Mouse (Mus musculus): Measurements from ENCODE around the gene Ttc17. TPM values are rescaled to one million over a fixed set of nuclear protein-coding genes. Genes with fewer than 3 reads are reported as not detected.
A peak's percentile ranks its signal among the peaks of the same experiment; 100 is the strongest.

Gene Ttc17
- total RNA-seq, 4 experiments from 2014 or later = 32.9 to 48.3 (median 40.9) TPM

DNA sequence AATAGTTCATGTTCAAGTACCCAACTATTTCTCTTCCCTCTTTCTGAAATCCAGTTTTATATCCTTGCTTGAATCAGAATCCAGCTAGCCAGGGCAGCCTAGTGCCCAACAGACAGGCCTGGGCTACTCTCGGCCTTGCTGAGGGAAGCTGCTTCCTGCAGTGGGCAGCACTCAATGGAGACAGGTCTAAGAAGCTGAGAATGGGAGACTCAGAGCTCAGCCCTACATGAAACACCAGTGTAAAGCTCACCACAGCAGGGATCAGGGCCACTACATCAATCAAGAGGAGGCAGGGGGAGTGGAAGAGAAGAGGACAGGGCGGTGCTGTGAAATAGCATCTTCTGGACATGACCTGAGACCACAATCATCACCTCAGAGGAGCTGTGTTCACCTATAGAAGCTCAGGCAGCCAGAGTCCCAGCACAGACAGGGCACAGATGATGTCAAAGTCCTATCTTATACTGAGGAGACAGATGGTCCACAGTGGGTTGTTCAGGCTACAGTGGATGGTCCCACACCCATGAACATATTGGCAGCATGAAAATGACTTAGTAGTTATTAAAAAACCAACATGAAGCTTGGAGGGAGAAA lies 25.3 kb downstream of the Ttc17 start:
- DNase-seq (ENCODE audit: low spot score in 2 of 2) = no peak

DNA sequence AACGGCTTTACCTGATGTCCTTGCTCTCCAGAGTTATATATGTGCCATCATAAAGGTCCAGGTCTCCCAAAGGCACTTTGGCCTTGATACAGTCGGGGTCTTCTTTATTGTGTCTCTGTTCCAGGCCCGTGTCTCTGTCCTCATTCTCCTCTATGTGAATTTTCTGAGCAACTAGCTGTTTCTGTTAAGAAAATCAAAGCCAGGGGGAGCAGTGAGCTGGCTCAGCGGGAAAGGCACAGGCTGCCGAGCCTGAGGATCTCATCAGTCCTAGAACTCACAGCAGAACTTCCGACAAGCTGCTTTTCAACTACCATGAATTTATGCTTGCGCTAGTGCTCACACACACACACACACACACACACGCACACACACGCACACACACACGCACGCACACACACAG lies 27.8 kb downstream of the Ttc17 start:
- no peak for DNase-seq (ENCODE audit: low spot score in 2 of 2)

DNA sequence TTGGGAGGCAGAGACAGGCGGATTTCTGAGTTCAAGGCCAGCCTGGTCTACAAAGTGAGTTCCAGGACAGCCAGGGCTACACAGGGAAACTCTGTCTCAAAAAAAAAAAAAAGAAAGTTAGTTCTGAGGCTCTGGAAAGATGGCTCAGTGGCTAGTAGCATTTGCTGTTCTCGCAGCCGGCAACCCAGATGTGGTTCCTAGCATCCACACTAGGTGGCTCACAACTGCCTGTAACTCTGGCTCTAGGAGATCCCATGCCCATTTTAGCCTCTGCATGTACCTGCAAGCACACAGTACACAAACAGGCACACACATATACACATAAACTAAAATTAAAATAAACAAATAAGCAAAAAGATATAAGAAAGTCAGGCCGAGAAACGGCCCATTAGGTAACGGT lies 35.4 kb downstream of the Ttc17 start:
- no peak for DNase-seq (ENCODE audit: low spot score in 2 of 2)

DNA sequence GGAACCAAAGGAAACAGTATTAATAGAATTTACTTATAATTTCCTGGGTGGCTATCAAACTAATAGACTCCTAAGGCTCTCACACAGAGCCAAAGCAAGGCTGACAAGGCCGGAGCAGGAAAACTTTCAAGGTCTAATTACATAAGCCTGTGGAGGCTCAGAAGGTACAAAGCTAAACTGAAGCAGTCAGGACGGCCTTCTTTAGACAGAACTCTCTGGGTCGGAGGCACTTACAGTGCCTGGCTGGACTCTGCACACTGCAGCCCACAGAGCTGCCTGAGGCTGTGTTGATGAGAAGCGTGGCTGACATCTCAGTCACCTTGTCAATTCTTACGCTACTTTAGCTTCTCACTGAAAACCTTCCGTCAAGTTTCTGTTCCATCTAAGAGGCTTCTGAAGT lies 42.7 kb downstream of the Ttc17 start:
- no peak for DNase-seq (ENCODE audit: low spot score in 2 of 2)

DNA sequence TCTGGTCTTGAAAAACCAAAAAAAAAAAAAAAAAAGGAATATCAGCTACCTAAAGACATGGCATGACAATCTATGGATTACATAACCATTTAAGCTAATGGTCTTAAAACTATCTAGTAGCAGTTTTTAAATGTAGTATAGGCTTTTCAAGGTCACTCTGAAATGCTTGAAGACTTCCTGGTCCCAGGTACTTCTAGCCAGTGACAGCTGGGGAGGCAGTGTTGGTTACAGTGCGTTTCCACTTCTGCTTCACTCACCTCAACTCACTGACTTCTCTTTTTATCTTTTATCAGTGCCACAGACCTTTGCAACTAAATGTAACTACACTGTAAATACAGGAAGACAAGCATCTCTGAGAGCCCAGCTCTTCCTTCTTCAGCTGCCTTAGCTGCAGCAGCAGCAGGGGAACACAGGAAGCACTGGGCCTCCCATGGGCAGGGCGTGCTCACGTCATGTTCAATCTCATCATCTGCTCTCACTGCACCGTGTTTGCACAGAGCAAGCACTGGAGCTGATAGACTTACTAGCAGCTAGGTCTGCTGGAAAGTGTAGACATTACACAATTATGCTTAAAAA lies 46.0 kb downstream of the Ttc17 start:
- DNase-seq (ENCODE audit: low spot score in 2 of 2) = no peak

DNA sequence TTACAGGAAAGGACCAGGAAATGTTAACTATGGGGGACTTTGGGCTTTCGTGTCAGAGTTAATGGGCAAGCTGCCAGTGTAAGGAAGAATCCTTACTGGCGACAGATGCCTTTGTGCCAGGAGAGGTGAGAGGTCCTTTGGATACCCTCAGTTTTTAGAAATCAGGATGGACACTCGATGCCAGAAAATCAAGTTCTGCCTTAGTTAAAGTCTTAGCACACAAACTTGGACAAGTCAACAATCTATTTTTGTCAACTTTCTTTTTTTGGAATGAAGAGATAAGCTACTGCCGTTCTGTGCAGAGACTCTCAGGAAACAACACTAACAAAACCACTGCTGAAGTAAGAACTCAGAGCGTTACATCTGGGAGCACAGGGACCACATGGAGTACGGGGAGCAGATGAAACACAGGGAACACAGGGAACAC lies 58.3 kb downstream of the Ttc17 start:
- DNase-seq (ENCODE audit: low spot score in 2 of 2) = no peak

DNA sequence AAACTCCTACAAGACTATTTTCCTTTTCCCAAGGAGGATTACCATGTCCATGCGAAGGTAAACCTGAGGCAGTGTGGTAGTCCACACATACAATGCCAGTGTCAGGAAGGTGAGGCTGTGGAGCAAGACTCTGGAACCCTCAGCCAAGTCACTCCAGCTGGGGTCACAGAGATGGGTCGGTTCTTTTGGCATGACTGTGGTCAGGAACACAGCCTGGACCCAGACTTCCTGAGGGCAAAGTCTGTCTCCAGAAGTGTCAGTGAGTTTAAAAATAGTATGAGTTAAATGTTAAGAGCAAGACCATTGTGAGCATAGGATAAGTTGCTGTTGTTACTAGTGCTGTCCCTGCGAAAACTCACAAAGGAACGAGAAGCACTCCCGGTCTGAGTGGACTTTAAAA lies 59.7 kb downstream of the Ttc17 start:
- DNase-seq (ENCODE audit: low spot score in 2 of 2) = no peak

DNA sequence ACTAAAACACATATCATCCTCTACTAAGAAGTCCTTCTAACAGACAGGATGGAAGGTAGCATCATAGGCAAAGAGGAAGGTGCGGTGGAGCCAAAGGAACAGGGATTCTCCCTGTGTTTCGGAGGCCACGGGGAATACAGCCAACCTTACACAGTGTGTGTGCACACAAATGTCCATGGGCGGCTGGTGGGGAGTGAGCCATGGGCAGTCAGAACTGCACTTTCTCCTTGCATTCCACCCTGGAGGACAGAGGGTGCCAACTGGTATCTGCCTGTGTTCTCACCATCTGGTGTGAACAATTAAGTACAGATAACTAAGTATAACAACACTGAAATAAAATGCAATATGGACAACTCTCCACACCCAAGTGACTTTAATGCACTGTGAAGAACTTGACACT lies 61.9 kb downstream of the Ttc17 start:
- DNase-seq (ENCODE audit: low spot score in 2 of 2) = no peak

DNA sequence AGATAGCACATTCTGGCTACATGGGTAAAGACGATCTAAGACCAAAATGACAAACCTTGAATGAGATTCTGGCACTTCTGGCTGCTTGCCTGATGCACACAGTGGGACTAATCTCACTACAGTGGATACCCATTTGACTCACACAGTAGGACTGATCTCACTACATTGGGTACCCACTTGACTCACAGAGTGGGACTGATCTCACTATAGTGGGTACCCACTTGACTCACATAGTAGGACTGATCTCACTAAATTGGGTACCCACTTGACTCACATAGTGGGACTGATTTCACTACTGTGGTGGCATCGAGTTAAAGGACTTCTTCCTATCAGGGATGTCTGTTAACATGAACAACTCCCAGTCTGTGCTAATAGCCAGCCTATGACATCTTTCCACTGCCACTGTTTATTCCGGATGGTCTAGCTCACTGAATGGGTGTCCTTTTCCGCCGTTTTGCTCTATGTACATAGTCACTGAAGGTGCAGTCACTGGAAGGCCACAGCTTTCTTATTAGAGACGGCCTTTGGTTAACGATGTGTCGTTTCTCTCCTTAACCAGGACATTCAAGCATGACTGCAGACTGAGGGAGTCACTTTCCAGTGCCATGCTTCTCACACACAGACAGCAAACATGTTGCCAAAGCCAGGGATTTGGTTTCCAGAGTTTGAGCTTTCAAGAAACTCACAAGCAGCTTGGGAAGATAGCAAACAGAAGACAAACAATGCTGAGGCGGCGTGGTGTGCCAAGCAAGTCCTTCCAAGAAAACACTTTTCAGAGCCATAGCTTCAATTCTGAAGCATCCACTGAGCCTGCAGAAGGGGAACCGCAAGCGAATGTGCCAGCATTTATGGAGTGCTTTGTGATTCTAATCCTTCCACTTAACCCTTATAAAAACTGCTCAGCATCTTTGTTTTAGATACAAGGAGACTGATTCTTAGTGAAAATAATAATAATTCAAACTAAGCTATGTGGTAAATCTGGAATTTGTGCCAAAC lies 62.9 kb downstream of the Ttc17 start:
- DNase-seq (ENCODE audit: low spot score in 2 of 2) = no peak

DNA sequence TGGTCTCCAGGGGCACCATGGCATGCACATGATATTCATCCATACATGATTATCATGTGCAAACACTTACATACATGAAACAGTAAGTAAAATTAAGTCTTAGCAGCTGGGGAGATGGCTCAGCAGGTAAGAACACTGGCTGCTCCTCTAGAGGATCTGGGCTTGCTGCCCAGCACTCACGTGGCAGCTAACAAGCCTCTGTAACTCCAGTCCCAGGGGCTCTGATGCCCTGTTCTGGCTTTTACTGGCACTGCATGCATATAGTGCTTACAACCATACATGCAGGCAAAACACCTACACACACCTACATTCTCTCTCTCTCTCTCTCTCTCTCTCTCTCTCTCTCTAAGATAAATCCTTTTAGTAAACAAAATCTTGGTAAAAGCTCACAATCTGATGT lies 65.7 kb downstream of the Ttc17 start:
- DNase-seq (ENCODE audit: low spot score in 2 of 2) = no peak

DNA sequence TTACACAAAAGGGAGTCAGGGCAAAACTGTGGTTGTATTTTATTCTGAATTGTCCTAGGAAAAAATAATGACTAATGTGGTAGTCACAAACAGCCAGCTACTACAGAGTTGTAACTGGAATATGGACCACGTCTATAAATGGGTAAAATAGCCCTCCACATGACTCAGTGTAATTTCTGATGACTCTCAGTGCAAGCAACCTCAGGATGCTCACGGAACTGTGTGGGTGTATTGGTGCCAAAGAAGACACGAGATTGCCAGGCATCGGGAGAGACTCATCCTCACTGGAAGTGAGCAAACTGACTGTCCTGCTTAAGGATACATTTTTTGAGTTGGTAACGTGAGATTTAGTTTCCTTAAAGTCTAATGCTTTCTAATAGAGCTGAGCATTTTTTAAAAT lies 67.0 kb downstream of the Ttc17 start:
- no peak for DNase-seq (ENCODE audit: low spot score in 2 of 2)

DNA sequence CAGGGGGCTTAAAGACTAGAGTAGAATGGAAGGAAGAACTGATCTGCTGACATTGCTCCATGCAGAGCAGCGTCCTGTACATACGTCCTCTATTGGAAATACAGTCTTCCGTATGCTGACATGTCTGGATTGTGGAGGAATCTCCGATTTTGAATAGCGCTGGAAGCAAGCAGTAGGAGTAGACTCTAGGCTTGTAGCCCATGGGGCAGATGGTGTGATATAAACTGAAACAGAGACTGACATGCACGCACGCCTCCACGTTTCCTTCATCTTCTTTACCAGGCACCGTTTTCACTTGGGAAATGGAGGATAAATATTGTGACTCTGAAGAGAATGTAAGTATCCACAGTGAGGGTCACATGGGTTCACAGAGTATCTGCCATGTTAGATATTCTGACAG lies 70.2 kb downstream of the Ttc17 start:
- peak in 1 of 2 experiments; percentile 75 for DNase-seq (ENCODE audit: low spot score in 2 of 2)

DNA sequence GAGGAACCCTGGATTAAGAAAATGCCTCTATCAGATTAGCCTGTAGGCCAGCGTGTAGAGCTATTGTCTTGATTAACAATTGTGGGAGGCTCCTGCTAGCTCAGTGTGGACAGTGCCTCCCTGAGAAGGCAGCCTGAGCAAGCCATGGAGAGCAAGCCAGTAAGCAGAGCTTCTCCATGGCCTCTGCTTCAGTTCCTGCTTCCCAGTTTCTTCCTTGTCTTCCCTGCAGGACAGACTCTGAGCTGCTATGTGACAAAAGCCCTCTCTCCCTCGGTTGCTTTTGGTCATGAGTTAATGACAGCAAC lies 71.8 kb downstream of the Ttc17 start:
- no peak for DNase-seq (ENCODE audit: low spot score in 2 of 2)

DNA sequence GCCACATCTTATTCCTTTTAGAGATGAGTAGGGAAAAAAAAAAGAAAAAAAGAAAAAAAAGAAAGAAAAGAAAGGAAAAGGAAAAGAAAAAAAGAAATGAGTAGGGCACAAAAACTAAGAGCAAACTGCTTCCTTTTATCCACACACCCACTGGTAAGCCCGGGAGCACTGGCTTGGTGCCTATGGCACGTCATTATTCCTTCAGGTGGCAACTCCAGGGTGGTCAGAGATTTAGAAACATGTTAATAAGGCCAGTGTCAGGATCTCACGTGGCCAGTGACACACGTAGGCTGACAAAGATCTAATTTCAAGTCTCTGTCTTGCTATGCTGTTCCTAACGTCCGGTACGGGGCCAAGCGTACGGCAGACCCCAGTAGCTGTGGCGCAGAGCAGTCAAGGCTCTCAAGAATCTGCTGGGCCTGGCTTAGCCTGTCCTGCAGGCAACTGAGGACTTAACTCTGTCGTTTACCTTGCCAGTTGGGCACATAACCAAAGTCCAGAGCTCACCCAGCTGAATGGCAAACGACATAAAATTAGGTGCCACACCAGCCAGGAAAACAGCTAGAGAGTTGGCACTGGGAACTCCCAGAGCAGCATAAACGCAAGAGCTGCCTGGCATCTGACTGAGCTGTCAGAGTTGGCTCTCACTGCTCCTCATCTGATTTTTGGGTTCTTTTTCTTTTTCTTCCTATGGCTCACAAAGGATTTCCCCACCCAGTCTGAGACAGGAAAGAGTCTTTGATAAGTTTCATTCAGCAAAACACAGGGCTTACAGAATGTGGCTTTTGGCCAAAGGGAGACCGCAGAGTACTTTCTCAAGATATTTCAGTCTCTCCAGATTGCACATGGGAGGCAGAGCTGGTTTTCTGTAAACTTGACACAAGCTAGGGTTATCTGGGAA lies 72.4 kb downstream of the Ttc17 start:
- no peak for DNase-seq (ENCODE audit: low spot score in 2 of 2)

DNA sequence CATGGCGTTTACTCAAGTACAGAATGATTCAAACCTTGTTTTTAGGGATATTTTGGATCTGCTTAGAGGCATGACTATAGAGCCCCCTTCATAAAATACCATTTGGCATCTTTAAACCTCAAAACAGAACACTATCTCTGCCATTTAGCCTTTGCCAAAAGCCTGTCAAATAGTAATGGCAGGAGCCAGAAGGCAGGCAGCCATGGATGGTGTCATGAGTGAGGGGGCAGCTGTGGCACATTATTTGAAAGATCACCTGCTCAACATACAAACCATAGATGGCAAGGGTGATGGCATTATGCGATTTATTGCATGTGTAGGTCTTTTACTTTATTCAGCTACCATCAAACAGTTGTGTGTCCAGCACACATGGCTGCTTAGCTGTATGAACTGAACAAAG lies 73.4 kb downstream of the Ttc17 start:
- DNase-seq (ENCODE audit: low spot score in 2 of 2) = no peak

DNA sequence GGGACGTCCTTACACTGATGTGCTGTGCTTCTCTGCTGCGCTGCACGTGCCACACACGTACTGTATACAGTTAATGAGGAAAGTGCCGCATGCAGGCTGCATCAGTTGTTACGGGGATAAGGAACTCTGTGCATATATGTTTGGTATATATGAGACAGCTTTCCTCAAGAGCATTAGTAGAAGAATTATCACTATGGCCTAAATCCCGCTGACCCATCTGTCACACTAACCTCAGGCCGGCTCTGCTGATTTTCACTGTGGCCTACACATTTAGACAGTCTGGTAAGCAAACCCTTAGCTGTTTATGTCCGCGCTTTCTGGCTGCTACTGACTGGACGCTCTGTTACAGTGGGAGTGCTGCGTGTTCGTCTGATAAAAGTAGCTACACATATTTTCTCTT lies 77.2 kb downstream of the Ttc17 start:
- no peak for DNase-seq (ENCODE audit: low spot score in 2 of 2)

DNA sequence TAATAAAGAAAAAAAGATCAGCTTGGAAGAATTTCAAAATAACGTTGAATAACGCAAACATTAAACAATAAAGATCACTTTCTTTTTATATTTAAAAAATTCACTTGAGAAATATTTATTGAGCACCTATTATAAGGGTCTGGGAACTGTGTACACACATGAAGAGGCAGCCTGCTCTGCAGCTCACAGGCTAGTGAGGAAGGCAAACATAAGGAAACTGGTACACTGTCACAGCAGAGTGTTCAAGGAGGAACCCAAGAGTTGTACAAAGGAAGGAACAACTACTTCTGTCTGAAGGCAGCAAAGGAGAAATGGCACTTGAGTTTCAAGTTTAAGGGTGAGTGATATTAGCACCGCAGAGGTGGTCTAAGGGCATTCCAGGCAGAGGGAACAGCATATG lies 78.7 kb downstream of the Ttc17 start:
- no peak for DNase-seq (ENCODE audit: low spot score in 2 of 2)

DNA sequence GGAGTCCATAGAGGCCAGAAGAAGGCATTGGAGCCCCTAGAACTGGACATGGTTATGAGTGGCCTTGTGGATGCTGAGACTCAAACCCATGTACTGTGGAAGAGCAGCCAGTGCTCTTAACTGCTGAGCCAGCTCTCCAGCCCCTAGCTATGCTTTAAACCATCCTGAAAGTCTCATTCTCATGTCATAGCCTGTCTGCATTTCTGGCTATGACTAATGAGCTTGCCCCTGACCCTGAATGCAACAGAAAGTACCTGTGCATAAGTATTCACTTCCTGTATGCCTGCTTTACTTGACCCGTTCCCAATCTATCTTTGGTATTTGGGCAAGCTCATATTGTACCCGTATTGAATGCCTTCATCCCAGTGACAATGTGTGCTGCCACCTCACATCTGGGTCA lies 86.7 kb downstream of the Ttc17 start:
- DNase-seq (ENCODE audit: low spot score in 2 of 2) = no peak

DNA sequence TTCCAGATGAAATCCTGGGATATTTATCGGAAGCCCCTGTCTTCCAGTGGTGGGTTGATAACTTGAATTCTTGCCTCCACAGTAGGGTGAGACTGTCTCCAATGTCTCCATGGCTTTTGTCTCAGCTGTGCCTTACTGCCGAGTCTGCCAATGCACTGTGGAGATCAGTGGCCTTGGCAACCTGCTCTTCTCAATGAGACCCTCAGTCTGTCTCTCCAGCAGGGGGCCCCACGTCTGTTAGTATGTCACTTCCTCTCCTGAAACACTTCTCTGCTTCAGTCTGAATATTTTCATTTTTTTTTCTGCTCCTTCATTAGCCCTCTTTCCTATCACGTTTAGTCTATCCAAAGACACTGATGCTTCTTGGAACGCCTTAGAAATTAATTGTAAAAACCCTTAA lies 90.0 kb downstream of the Ttc17 start:
- DNase-seq (ENCODE audit: low spot score in 2 of 2) = no peak

DNA sequence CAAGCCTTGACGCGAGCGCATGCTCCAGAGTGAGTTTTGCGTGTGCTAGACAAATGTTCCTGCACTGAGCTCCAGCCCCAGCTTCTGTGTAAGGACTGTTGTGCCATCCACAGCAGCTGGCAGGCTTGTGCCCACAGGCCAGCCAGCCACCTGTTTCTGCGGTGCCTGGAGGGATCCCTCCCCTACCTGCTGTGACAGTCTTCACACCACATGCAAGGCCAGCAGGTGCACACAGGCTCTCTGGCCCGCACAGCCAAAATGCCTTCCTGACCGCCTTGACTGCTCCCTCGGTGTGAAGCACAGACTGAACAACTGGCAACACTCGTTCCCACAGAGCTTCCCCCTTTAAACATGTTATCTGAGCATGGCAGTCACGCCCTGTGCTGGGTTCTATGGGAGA lies 102.5 kb downstream of the Ttc17 start:
- DNase-seq (ENCODE audit: low spot score in 2 of 2) = no peak

DNA sequence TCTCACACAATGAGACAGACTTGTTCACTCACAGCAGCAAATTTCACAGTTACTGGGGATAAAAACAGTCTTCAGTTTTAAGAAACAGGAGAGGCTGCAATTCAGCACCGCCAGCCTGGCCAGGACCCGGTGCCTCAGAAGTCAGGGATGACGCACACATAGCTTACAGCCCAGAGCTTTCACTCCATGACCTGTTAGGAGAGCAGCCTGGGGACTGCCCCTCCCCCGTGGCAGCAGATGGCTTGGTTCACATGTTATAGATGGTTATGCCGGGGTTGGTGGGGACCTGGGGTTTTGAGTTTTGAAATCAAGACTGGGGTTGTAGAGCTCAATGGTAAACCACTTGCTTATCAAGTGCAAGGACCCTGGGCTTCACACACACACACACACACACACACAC lies 104.1 kb downstream of the Ttc17 start:
- DNase-seq (ENCODE audit: low spot score in 2 of 2) = no peak

DNA sequence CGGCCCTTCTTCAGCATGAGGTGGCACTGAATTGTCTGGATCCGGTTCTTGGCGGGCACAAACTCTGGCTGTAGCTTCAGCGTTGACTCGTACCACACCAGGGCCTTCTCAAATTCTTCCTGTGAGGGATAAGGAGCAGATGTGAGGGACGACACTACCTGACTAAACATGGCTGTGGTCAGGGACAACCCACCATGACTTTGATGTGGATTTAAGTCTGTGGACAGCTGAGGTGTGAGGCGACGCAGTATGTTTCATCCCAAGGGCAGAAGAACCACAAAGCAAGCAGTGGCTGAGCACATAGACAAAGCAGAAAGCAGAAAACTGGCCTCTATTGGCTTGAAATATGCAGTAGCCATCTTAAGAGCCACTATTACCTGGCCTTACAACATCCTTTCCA lies 104.7 kb downstream of the Ttc17 start:
- no peak for DNase-seq (ENCODE audit: low spot score in 2 of 2)

All from left cerebral cortex, adult 8-10 months (tissue).